Mouse (Mus musculus) hindbrain, embryonic 16.5 days (tissue): ENCODE data around the gene B3gnt4. TPM values are rescaled to one million over a fixed set of nuclear protein-coding genes. Genes with fewer than 3 reads are reported as not detected.
"Not testable (repeated sequence)": the region's sequence is repeated elsewhere in the genome, so short reads cannot be mapped to it uniquely, and the experiment has no call there.

Source experiments
- ATAC-seq: fragments of 200-750 bp; cut with Nextera tagmentation; 2 replicates; pipeline ENCODE4 v1.8.0; 2017; ENCODE audit warnings: moderate TSS enrichment, moderate library complexity
- H3K27ac ChIP-seq: fragments of 300-500 bp; sonication (generic); 2 replicates; pipeline ENCODE4 v1.5.1; 2014; ENCODE audit warnings: low read depth, mild to moderate bottlenecking, control low read depth, low read length, moderate library complexity
- H3K27me3 ChIP-seq: fragments of 300-500 bp; sonication (generic); replicated peaks from 2 replicates; pipeline ENCODE4 v1.6.1; 2014; ENCODE audit warnings: low read length; ENCODE audit not compliant: control insufficient read depth, insufficient read depth
- H3K36me3 ChIP-seq: fragments of 300-500 bp; sonication (generic); 2 replicates; pipeline ENCODE4 v1.6.1; 2014; ENCODE audit warnings: mild to moderate bottlenecking, low read length, moderate library complexity, mixed read lengths; ENCODE audit not compliant: control insufficient read depth, insufficient read depth
- H3K4me1 ChIP-seq: fragments of 300-500 bp; sonication (generic); 2 replicates; pipeline ENCODE4 v1.6.1; 2014; ENCODE audit warnings: low read depth, low read length; ENCODE audit not compliant: control insufficient read depth, insufficient read depth
- H3K4me2 ChIP-seq: fragments of 300-500 bp; sonication (generic); 2 replicates; pipeline ENCODE4 v1.6.1; 2014; ENCODE audit warnings: mild to moderate bottlenecking, low read length, control low read depth, moderate library complexity
- H3K4me3 ChIP-seq: fragments of 300-500 bp; sonication (generic); 2 replicates; pipeline ENCODE4 v1.5.1; 2014; ENCODE audit warnings: mild to moderate bottlenecking, low read length, control low read depth, moderate library complexity
- H3K9ac ChIP-seq: fragments of 300-500 bp; sonication (generic); 2 replicates; pipeline ENCODE4 v1.6.1; 2014; ENCODE audit warnings: low read depth, mild to moderate bottlenecking, control low read depth, low read length, moderate library complexity
- H3K9me3 ChIP-seq: fragments of 300-500 bp; sonication (generic); 2 replicates; pipeline ENCODE4 v1.6.1; 2014; ENCODE audit warnings: mild to moderate bottlenecking, low read length, moderate library complexity; ENCODE audit not compliant: control insufficient read depth
- WGBS: fragments of 180-500 bp; shearing (Covaris S2); extraction: QIAGEN DNeasy Blood & Tissue Kit; methylation state at CpG from one replicate; pipeline ENCODE4 v1.1.7; 2014; 5-methylcytosine and 5-hydroxymethylcytosine counted together
- polyA plus RNA-seq: library from polyadenylated mRNA; unstranded; fragments of >200 nt; fragmentation: Nextera tagmentation; extraction: Ambion mirVana; gene quantifications from 2 replicates; pipeline ENCODE4 v1.2.1, GENCODE M21; 2015

B3gnt4 gene
- polyA plus RNA-seq, 1 experiment from 2014 or later: 0.91 TPM

GRCm38 (mm10) chr5:123501973-123502372 is 8.3 kb upstream of the B3gnt4 start:
- Histone ChIP-seq H3K27ac (no peak overlapping the region), H3K36me3 (no peaks in the 10 kb centered on the region), H3K4me2 (no peak overlapping the region), H3K4me3 (no peak overlapping the region), H3K4me1 (no peaks in the 10 kb centered on the region; the same call in 1 of the 2 replicates), H3K27me3 (no peaks in the 10 kb centered on the region), H3K9me3 (no peaks in the 10 kb centered on the region), H3K9ac (no peak overlapping the region)
- ATAC-seq: no peak
- WGBS: 84% methylated on average over 4 of the region's 4 CpGs

GRCm38 (mm10) chr5:123507936-123508723 is 2.1 kb upstream of the B3gnt4 start:
- Histone ChIP-seq H3K27ac (no peak overlapping the region), H3K4me3 (peak overlapping the region; percentile 63), H3K4me1 (peaks cover 2% of the 10 kb centered on the region; the same call in 1 of the 2 replicates), H3K27me3 (no peaks in the 10 kb centered on the region), H3K9me3 (no peaks in the 10 kb centered on the region), H3K4me2 (peak overlapping the region; percentile 71), H3K9ac (peak overlapping the region; percentile 70), H3K36me3 (no peaks in the 10 kb centered on the region)
- under 1% methylated on average over 58 of the region's 59 CpGs for WGBS
- peak; percentile 92 for ATAC-seq

GRCm38 (mm10) chr5:123508921-123509320 is 1.3 kb upstream of the B3gnt4 start:
- Histone ChIP-seq H3K9ac (peak overlapping the region; percentile 70), H3K4me2 (peak overlapping the region; percentile 71), H3K36me3 (no peaks in the 10 kb centered on the region), H3K4me1 (peaks cover 2% of the 10 kb centered on the region; the same call in 1 of the 2 replicates), H3K4me3 (peak overlapping the region; percentile 63), H3K27me3 (no peaks in the 10 kb centered on the region), H3K27ac (no peak overlapping the region), H3K9me3 (no peaks in the 10 kb centered on the region)
- WGBS: 8% methylated on average over 12 of the region's 12 CpGs
- ATAC-seq: no peak

- 81% methylated on average over 3 of the region's 3 CpGs for WGBS
- not testable (repeated sequence) for H3K9me3 ChIP-seq, H3K27me3 ChIP-seq, ATAC-seq, H3K4me2 ChIP-seq, H3K9ac ChIP-seq, H3K4me1 ChIP-seq, H3K27ac ChIP-seq, H3K36me3 ChIP-seq, H3K4me3 ChIP-seq
Measured at GRCm38 (mm10) chr5:123511426-123511825, 1.2 kb downstream of the B3gnt4 start.

- WGBS: 87% methylated on average over 3 of the region's 3 CpGs
- no peak for ATAC-seq
- Histone ChIP-seq H3K27ac (no peak overlapping the region), H3K27me3 (no peaks in the 10 kb centered on the region), H3K4me1 (peaks cover 2% of the 10 kb centered on the region; the same call in 1 of the 2 replicates), H3K9ac (no peak overlapping the region), H3K9me3 (no peaks in the 10 kb centered on the region), H3K4me3 (no peak overlapping the region), H3K36me3 (peaks cover 8% of the 10 kb centered on the region), H3K4me2 (no peak overlapping the region)
Measured at GRCm38 (mm10) chr5:123512102-123512501, 1.8 kb downstream of the B3gnt4 start.

- no peaks in the 10 kb centered on the region for H3K9me3 ChIP-seq
- H3K27ac ChIP-seq: no peak overlapping the region
- peaks cover 8% of the 10 kb centered on the region for H3K36me3 ChIP-seq
- WGBS: 86% methylated on average over 5 of the region's 5 CpGs
- H3K9ac ChIP-seq: no peak overlapping the region
- no peak overlapping the region for H3K4me3 ChIP-seq
- no peaks in the 10 kb centered on the region for H3K4me1 ChIP-seq
- H3K27me3 ChIP-seq: no peaks in the 10 kb centered on the region
- H3K4me2 ChIP-seq: no peak overlapping the region
- ATAC-seq: no peak
Measured at GRCm38 (mm10) chr5:123514871-123515270, 4.6 kb downstream of the B3gnt4 start.

- no peaks in the 10 kb centered on the region for H3K9me3 ChIP-seq
Measured at GRCm38 (mm10) chr5:123520666-123521065, 10.4 kb downstream of the B3gnt4 start.

GRCm38 (mm10) chr5:123521621-123522020 is 11.4 kb downstream of the B3gnt4 start:
- Histone ChIP-seq H3K36me3 (no peaks in the 10 kb centered on the region), H3K27ac (no peak overlapping the region), H3K9ac (no peak overlapping the region), H3K27me3 (no peaks in the 10 kb centered on the region), H3K4me1 (peaks cover 15% of the 10 kb centered on the region), H3K4me2 (no peak overlapping the region), H3K4me3 (no peak overlapping the region), H3K9me3 (no peaks in the 10 kb centered on the region)
- 90% methylated on average over 1 of the region's 1 CpGs for WGBS
- ATAC-seq: no peak

More at GRCm38 (mm10) chr5:123520666-123521065, 10.4 kb downstream of the B3gnt4 start:
- no peak overlapping the region for H3K4me3 ChIP-seq
- H3K36me3 ChIP-seq: peaks cover 8% of the 10 kb centered on the region
- H3K9ac ChIP-seq: no peak overlapping the region
- H3K27ac ChIP-seq: no peak overlapping the region
- H3K27me3 ChIP-seq: no peaks in the 10 kb centered on the region
- H3K4me1 ChIP-seq: peaks cover 15% of the 10 kb centered on the region
- no peak for ATAC-seq
- H3K4me2 ChIP-seq: no peak overlapping the region
- WGBS: 90% methylated on average over 9 of the region's 9 CpGs

- ATAC-seq: no peak
- Histone ChIP-seq H3K4me2 (no peak overlapping the region), H3K9ac (no peak overlapping the region), H3K4me1 (peaks cover 15% of the 10 kb centered on the region), H3K27ac (no peak overlapping the region), H3K36me3 (no peaks in the 10 kb centered on the region), H3K4me3 (no peak overlapping the region), H3K9me3 (no peaks in the 10 kb centered on the region), H3K27me3 (no peaks in the 10 kb centered on the region)
- WGBS: 84% methylated on average over 1 of the region's 1 CpGs
Measured at GRCm38 (mm10) chr5:123522166-123522565, 11.9 kb downstream of the B3gnt4 start.
